Mouse (Mus musculus): ENCODE results near the gene Wdr59.

DNA sequence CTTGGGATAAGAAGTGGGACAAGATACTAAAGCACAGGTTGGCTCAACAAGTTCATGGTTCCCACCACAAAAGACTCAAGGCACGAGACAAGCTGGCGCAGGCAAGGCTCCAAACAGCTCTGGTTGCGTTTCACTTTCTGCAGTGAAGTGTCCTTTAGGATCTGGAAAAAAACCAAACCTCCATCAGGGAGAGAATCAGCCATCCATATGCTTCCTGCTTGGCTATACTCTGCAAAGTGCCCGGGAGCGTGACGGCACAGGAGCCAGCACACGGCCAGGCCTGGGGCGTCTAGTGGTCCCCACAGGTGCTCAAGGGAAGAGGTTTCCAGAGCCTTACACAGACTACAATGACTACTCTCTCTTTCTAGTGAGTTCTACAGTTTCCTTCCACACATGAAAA is 41.2 kb downstream of the Wdr59 start:
- TF ChIP-seq POLR2A (IDR thresholded peaks at IDR 0.05; ENCODE audit: insufficient read depth, low read depth, low read length) (no peak), CTCF (IDR thresholded peaks at IDR 0.05; ENCODE audit: insufficient read depth, low read depth, low read length) (no peak)
